Comparison of ENCODE assay signal across 9 mouse cellular contexts in the genomic region with DNA sequence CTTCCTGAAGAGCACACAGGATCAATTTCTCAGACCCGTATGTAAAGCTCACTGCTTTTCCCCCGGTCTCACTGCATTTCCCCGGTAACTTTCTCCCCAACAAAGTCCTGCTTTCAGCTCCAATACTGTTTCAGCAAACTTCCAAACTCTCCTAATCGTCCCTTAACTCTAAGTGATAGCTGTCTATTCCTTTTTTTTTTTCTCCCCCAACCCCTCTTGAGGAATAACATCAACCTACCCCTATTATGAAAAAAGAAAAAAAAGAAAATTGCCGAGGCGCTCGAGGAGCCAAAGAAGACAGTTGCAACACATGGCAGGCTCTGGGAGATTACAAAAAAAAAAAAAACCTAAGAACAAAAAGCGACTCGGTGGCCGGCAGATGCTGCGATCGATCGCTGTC. TPM values are rescaled to one million over a fixed set of nuclear protein-coding genes. Genes with fewer than 3 reads are reported as not detected.
DNase-seq lines count a peak whose midpoint lies in the region; ATAC-seq and TF ChIP-seq lines count a peak whose summit lies in the region.
"Had no signal": no experiment of that assay in that cellular context is flagged by ENCODE, and none has a peak within 500 bp of the region (broad histone marks: within the 10 kb centered on the region; RNA-seq: fewer than 3 reads in every experiment).

No protein-coding gene starts in this region.

- peak overlapping the region; percentile 91 for H3K27ac ChIP-seq in layer of hippocampus, adult 2 months
- H3K27ac ChIP-seq in brown adipose tissue, adult 24 weeks (replicated peaks; ENCODE audit: low read depth, low read length): peak overlapping the region; percentile 94
- peak overlapping the region; percentile 92; the same call in 1 of the 2 replicates for H3K27ac ChIP-seq in hindbrain, postnatal 0 days
- no peak overlapping the region for H3K27ac ChIP-seq in neural tube, embryonic 12.5 days

- WGBS in hindbrain, postnatal 0 days: under 1% methylated on average over 13 of the region's 13 CpGs
- under 1% methylated on average over 13 of the region's 13 CpGs for WGBS in neural tube, embryonic 12.5 days

- H3K4me1 ChIP-seq in brown adipose tissue, adult 24 weeks (ENCODE audit: control insufficient read depth, insufficient read depth, insufficient read length, low read length): no peaks in the 10 kb centered on the region
- H3K4me1 ChIP-seq in hindbrain, postnatal 0 days (ENCODE audit: insufficient read depth, low read length): peaks cover 3% of the 10 kb centered on the region; the same call in 1 of the 2 replicates
- H3K4me1 ChIP-seq in neural tube, embryonic 12.5 days: peaks cover 3% of the 10 kb centered on the region; the same call in 1 of the 2 replicates

- no peak for TF ChIP-seq CTCF in layer of hippocampus, adult 2 months (conservative IDR thresholded peaks at IDR 0.05)
- no peak for TF ChIP-seq CTCF in hindbrain, postnatal 0 days (IDR thresholded peaks at IDR 0.05; ENCODE audit: low read depth)

- peak overlapping the region; percentile 96 for H3K4me3 ChIP-seq in layer of hippocampus, adult 2 months
- H3K4me3 ChIP-seq in brown adipose tissue, adult 24 weeks (ENCODE audit: insufficient read depth, low read depth, low read length): peak overlapping the region; percentile 90
- H3K4me3 ChIP-seq in hindbrain, postnatal 0 days (ENCODE audit: low read length): peak overlapping the region; percentile 93
- peak overlapping the region; percentile 81 for H3K4me3 ChIP-seq in neural tube, embryonic 12.5 days

- ATAC-seq in hindbrain, postnatal 0 days: no peak
- ATAC-seq in neural tube, embryonic 12.5 days (ENCODE audit: low FRiP score, low read depth): no peak

- H3K36me3 ChIP-seq in hindbrain, postnatal 0 days (ENCODE audit: insufficient read depth, low read length): no peaks in the 10 kb centered on the region; the same call in 1 of the 2 replicates
- peaks cover 10% of the 10 kb centered on the region for H3K36me3 ChIP-seq in neural tube, embryonic 12.5 days

- DNase-seq in layer of hippocampus, adult 2 months (ENCODE audit: low spot score in 2 of 2): no peak
- no peak for DNase-seq in layer of hippocampus, adult 9-10 months (ENCODE audit: low spot score)
- no peak for DNase-seq in hindbrain, postnatal 0 days (ENCODE audit: low spot score)
- DNase-seq in cerebellum, adult 8-10 months: no peak
- no peak for DNase-seq in cerebellum, postnatal 14 days
- no peak for DNase-seq in thymus, postnatal 36 days
- DNase-seq: cerebellum, adult 9-11 months had no signal

- H3K4me2 ChIP-seq in hindbrain, postnatal 0 days (ENCODE audit: low read depth, low read length): peak overlapping the region; percentile 88
- H3K4me2 ChIP-seq in neural tube, embryonic 12.5 days (replicated peaks): peak overlapping the region; percentile 71

- peak overlapping the region; percentile 88 for H3K9ac ChIP-seq in hindbrain, postnatal 0 days (replicated peaks; ENCODE audit: low read length)
- H3K9ac ChIP-seq in neural tube, embryonic 12.5 days: peak overlapping the region; percentile 80

- H3K9me3 ChIP-seq in hindbrain, postnatal 0 days (ENCODE audit: low read length): no peaks in the 10 kb centered on the region
- H3K9me3 ChIP-seq in neural tube, embryonic 12.5 days: no peaks in the 10 kb centered on the region

- H3K27me3 ChIP-seq in hindbrain, postnatal 0 days (ENCODE audit: insufficient read depth, low read length): no peaks in the 10 kb centered on the region
- H3K27me3 ChIP-seq in neural tube, embryonic 12.5 days (replicated peaks): no peaks in the 10 kb centered on the region

RNA-seq across cellular contexts. Expression of a gene that starts 1.0 kb away (rescaled TPM):
- total RNA-seq in layer of hippocampus, adult 2 months (2021): 10 to 100 TPM; 74.4 to 75.1 TPM
- 26.7 and 27.2 TPM in 2 replicates for polyA plus RNA-seq in brown adipose tissue, adult 24 weeks (2012; ENCODE audit: insufficient read depth, insufficient read length, missing spikeins)
- 7.1 and 8.5 TPM in 2 replicates for total RNA-seq in hindbrain, postnatal 0 days (2014; rRNA removed)
- 15.3 and 15.8 TPM in 2 replicates for polyA plus RNA-seq in hindbrain, postnatal 0 days (2015; fragmentation: Nextera tagmentation; extraction: Ambion mirVana)
- polyA plus RNA-seq in neural tube, embryonic 12.5 days (2016; fragmentation: Nextera tagmentation; extraction: Ambion mirVana): 33.3 and 35.5 TPM in 2 replicates

RNA-seq across cellular contexts. Expression of a gene that starts 14.4 kb away (rescaled TPM):
- 100 to 1,000 TPM; 107 to 122 TPM for total RNA-seq in layer of hippocampus, adult 2 months (2021)
- 87.4 and 102 TPM in 2 replicates for polyA plus RNA-seq in brown adipose tissue, adult 24 weeks (2012; ENCODE audit: insufficient read depth, insufficient read length, missing spikeins)
- 23.4 and 33.0 TPM in 2 replicates for total RNA-seq in hindbrain, postnatal 0 days (2014; rRNA removed)
- polyA plus RNA-seq in hindbrain, postnatal 0 days (2015; fragmentation: Nextera tagmentation; extraction: Ambion mirVana): 114 and 123 TPM in 2 replicates
- polyA plus RNA-seq in neural tube, embryonic 12.5 days (2016; fragmentation: Nextera tagmentation; extraction: Ambion mirVana): 136 and 138 TPM in 2 replicates
